Mouse (Mus musculus) kidney, adult 10 weeks (tissue): ENCODE results near the gene Ttc8. TPM values are rescaled to one million over a fixed set of nuclear protein-coding genes. Genes with fewer than 3 reads are reported as not detected.

Experiments
- polyA plus RNA-seq: library from polyadenylated mRNA; stranded (reverse); fragments of 350-450 nt; fragmentation: Illumina TruSeq; extraction: RNeasy Lipid Tissue Mini Kit (QIAGEN cat#74804); gene quantifications from one replicate; pipeline ENCODE4 v1.2.3, GENCODE M21; 2014; ENCODE audit warnings: low read depth, low replicate concordance

Ttc8 gene
- 45.0 TPM for polyA plus RNA-seq

DNA sequence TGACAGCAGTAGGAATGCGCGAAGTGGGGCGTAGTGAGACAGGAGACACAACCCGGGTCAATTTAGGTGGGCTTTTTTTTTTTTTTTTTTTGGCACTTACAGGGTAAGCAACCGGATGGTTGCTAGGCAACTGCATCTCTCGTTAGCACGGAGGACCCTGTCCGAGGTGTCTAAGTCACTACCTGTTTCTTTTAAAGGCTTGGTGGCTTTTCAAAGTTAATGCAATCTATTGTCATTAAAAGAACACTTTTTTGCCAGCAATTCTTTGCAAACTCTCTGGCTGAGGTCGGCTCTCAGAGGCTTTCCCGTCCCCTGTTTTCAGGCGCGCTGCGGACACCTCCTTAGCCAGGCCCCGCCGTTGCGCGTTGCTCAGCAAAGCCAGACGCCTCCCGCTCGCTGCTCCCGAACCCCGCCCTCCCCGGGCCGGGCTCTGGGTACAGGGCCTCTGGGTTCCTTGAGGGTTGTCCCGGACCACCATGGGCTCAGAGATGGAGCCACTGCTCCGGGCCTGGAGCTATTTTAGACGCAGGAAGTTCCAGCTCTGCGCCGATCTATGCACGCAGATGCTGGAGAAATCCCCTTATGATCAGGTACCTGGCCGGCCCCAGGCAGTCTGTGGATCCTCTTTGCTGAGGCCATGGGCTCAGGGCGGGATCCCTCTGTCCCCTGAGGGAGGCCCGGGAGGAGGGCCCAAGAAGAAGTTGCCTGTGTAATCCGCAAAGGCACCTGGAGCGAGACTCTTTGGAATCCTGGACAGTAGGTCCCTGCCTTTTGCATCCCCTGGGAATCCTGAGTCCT, at the start of gene Ttc8:
Gene Ttc8, plus strand, starts transcription at position 381 of the 798 bp plus-strand sequence.

DNA sequence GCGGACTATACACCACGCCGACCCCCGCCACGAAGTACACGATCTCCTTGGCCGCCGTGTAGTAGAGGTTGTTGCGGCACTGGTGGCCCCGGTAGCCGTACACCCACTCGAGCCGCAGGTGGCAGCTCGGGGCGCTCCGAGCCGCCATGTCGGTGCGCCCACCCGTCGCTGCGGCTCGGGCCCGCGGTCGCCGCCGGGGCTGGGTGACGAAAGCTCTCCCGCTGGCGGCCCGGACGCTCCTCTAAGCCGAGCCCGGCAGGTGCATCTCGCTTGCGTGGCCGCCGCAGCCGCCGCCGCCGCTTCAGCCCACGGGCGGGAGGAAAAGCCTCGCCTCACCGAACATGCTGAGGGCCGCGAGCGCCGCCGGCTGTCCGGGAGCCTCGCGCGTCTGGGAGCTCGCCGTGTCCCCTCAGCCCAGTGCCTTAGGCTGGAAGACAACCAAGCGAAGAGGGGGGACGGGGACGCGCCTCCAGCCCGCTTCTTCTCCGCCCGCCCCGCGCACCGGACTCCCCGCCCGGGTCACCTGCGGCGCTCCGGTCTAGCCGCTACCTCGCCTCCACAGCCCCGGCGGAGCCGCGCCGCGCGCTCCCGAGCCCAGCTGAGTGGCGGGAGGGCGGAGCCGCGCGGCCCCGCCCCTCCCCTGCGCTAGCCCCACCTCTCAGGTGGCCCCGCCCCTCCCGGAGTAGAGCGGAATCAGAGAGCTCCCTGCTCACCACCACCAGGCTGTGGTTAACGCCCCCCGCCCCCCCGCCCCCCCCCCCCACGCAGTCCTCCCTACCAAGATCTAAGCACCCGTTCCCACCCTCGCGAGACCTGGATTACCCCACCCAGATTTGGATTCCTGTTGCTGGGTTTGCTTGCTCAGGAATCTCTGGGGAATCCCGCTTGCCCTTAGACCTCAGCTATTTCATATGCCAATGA, 19.2 kb upstream of the Ttc8 start, which contains the start of gene Eml5:
Gene Eml5, minus strand, starts transcription at position 604 of the 921 bp plus-strand sequence.

Other genes with a start within 250 kb of the Ttc8 start
- gene Ptpn21, start 183.2 kb upstream of the Ttc8 start, polyA plus RNA-seq = 16.2 TPM
- gene Zc3h14, start 173.6 kb upstream of the Ttc8 start, polyA plus RNA-seq = 228 TPM
- gene Eml5, start 19.1 kb upstream of the Ttc8 start, polyA plus RNA-seq = 13.3 TPM